Comparison of ENCODE assay signal across 8 mouse cellular contexts in the genomic region with DNA sequence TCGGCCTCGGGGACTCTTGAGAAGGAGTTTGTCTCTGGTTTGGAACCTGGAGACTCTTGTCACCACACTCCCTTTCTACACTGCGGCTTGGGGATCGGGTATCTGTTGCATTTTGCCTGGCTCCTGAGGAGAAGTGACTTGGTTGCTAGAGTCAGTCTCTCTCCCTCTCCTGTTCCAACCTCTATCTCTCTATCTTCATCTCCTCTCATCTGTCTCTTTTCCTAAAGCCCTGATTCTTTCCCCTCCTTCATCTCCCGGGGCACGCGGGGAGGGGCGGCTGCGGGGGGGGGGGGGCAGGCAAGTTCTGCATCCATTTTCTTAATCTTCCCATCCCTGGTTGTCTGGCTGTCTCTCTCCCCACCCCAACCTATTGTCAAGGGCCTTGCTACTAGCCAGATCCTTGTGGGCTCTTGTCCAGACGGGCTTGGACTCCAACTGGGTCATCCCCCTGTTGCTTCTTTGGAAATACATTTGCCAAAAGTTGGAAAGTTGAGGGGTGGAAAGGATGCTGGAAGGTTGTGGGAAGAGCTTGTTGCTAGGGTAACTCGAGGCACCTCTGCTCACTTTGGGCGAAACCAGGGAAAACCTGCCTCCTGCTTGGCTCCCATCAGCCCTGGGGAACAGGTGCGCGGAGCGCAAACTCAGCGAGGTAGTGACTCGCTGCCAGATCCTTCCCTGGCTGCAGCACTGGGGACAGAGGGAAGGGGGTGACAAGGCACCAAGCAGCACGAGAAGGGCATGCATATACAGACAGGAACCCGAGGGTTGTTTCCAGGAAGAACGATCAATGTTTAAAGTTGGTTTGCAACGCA. TPM values are rescaled to one million over a fixed set of nuclear protein-coding genes. Genes with fewer than 3 reads are reported as not detected.
A peak's percentile ranks its signal among the peaks of the same experiment; 100 is the strongest.
DNase-seq lines count a peak whose midpoint lies in the region; ATAC-seq lines count a peak whose summit lies in the region.
"Had no signal": no experiment of that assay in that cellular context is flagged by ENCODE, and none has a peak within 500 bp of the region (broad histone marks: within the 10 kb centered on the region; RNA-seq: fewer than 3 reads in every experiment).

No protein-coding gene starts in this region.

- H3K27ac ChIP-seq in embryonic facial prominence, embryonic 12.5 days: no peak overlapping the region
- H3K27ac ChIP-seq in neural tube, embryonic 15.5 days (replicated peaks): peak overlapping the region; percentile 61; the same call in 1 of the 2 replicates

- H3K4me1 ChIP-seq in megakaryocyte, embryonic 14.5 days: peaks cover 23% of the 10 kb centered on the region
- H3K4me1 ChIP-seq in embryonic facial prominence, embryonic 12.5 days: peaks cover 13% of the 10 kb centered on the region
- peaks cover 20% of the 10 kb centered on the region for H3K4me1 ChIP-seq in neural tube, embryonic 15.5 days

- peaks cover 71% of the 10 kb centered on the region for H3K27me3 ChIP-seq in megakaryocyte, embryonic 14.5 days (replicated peaks)
- H3K27me3 ChIP-seq in embryonic facial prominence, embryonic 12.5 days: peaks cover 46% of the 10 kb centered on the region
- peaks cover 12% of the 10 kb centered on the region; the same call in 1 of the 2 replicates for H3K27me3 ChIP-seq in neural tube, embryonic 15.5 days (replicated peaks)

- no peak for ATAC-seq in megakaryocyte, adult 5-6 weeks (ENCODE audit: poor library complexity, severe bottlenecking)
- peak; percentile 29; the same call in 1 of the 2 replicates for ATAC-seq in embryonic facial prominence, embryonic 12.5 days (ENCODE audit: insufficient number of reproducible peaks, insufficient read depth, low FRiP score, low TSS enrichment)
- peak; percentile 76 for ATAC-seq in neural tube, embryonic 15.5 days (ENCODE audit: low FRiP score)

- peak overlapping the region; percentile 97 for H3K4me2 ChIP-seq in embryonic facial prominence, embryonic 12.5 days (replicated peaks)
- peak overlapping the region; percentile 98 for H3K4me2 ChIP-seq in neural tube, embryonic 15.5 days

- peaks cover 24% of the 10 kb centered on the region for H3K9me3 ChIP-seq in megakaryocyte, embryonic 14.5 days
- H3K9me3 ChIP-seq in embryonic facial prominence, embryonic 12.5 days: no peaks in the 10 kb centered on the region
- H3K9me3 ChIP-seq in neural tube, embryonic 15.5 days (replicated peaks): no peaks in the 10 kb centered on the region

- H3K4me3 ChIP-seq in megakaryocyte, embryonic 14.5 days (replicated peaks): peak overlapping the region; percentile 62
- peak overlapping the region; percentile 60 for H3K4me3 ChIP-seq in embryonic facial prominence, embryonic 12.5 days
- peak overlapping the region; percentile 68 for H3K4me3 ChIP-seq in neural tube, embryonic 15.5 days (replicated peaks)

- 4% methylated on average over 21 of the region's 21 CpGs for WGBS in embryonic facial prominence, embryonic 12.5 days
- WGBS in neural tube, embryonic 15.5 days: 4% methylated on average over 20 of the region's 21 CpGs

- H3K9ac ChIP-seq in embryonic facial prominence, embryonic 12.5 days: peak overlapping the region; percentile 70
- H3K9ac ChIP-seq in neural tube, embryonic 15.5 days (replicated peaks): peak overlapping the region; percentile 69

- peak; percentile 27 to 40 for DNase-seq in layer of hippocampus, postnatal 10 days (ENCODE audit: low spot score in 2 of 2)
- no peak for DNase-seq in adrenal gland, postnatal 25 days
- DNase-seq in ovary, postnatal 36 days (ENCODE audit: low spot score): no peak

- no peaks in the 10 kb centered on the region for H3K36me3 ChIP-seq in megakaryocyte, embryonic 14.5 days (replicated peaks; ENCODE audit: low read length)
- H3K36me3 ChIP-seq in embryonic facial prominence, embryonic 12.5 days: no peaks in the 10 kb centered on the region
- H3K36me3 ChIP-seq in neural tube, embryonic 15.5 days: no peaks in the 10 kb centered on the region

RNA-seq across cellular contexts. Expression of gene Slc44a5, which starts 0.9 kb away (rescaled TPM):
- not detected in 2 replicates for polyA plus RNA-seq in megakaryocyte, embryonic 14.5 days (2012; ENCODE audit: insufficient read depth, low replicate concordance)
- not detected in 2 replicates for total RNA-seq in megakaryocyte, adult 5-6 weeks (2015)
- total RNA-seq in megakaryocyte, adult 5-6 weeks (2017): not detected in 2 replicates
- 1.9 and 2.1 TPM in 2 replicates for polyA plus RNA-seq in embryonic facial prominence, embryonic 12.5 days (2016; fragmentation: Nextera tagmentation; extraction: Ambion mirVana)
- total RNA-seq in layer of hippocampus, postnatal 10 days (2021): 10 to 100 TPM; 45.5 to 48.6 TPM
- polyA plus RNA-seq in neural tube, embryonic 15.5 days (2015; fragmentation: Nextera tagmentation; extraction: Ambion mirVana): 5.1 and 5.7 TPM in 2 replicates
- not detected in 2 replicates for total RNA-seq in adrenal gland, postnatal 25 days (2021)
- total RNA-seq: common myeloid progenitor, adult 5-6 weeks had no signal

RNA-seq across cellular contexts. Expression of gene Acadm, which starts 29.7 kb away (rescaled TPM):
- 3.5 and 9.9 TPM in 2 replicates for polyA plus RNA-seq in megakaryocyte, embryonic 14.5 days (2012; ENCODE audit: insufficient read depth, low replicate concordance)
- total RNA-seq in megakaryocyte, adult 5-6 weeks (2015): 47.8 and 56.5 TPM in 2 replicates
- total RNA-seq in megakaryocyte, adult 5-6 weeks (2017): 166 and 238 TPM in 2 replicates
- polyA plus RNA-seq in embryonic facial prominence, embryonic 12.5 days (2016; fragmentation: Nextera tagmentation; extraction: Ambion mirVana): 58.4 and 61.8 TPM in 2 replicates
- 10 to 100 TPM; 43.8 to 58.1 TPM for total RNA-seq in layer of hippocampus, postnatal 10 days (2021)
- polyA plus RNA-seq in neural tube, embryonic 15.5 days (2015; fragmentation: Nextera tagmentation; extraction: Ambion mirVana): 59.3 and 68.0 TPM in 2 replicates
- total RNA-seq in adrenal gland, postnatal 25 days (2021): 686 and 739 TPM in 2 replicates

Comparison
In these comparisons a context has a peak if more than half of its experiments do, and no peak if none do; other contexts are left out.
1. DNase-seq: peak in layer of hippocampus, postnatal 10 days (2 of 2); none in adrenal gland, postnatal 25 days (single experiment) and ovary, postnatal 36 days (single experiment).
2. RNA of gene Slc44a5, which starts 0.9 kb away (total RNA-seq): 45.5 to 48.6 TPM in layer of hippocampus, postnatal 10 days; not detected in adrenal gland, postnatal 25 days and not detected in megakaryocyte, adult 5-6 weeks; every median in the first group is over 10 times any median in the second.
3. Peak in every context shown above with its lines, with median percentiles within 50 percentile points of each other: H3K4me3 ChIP-seq.